Mouse (Mus musculus) midbrain, embryonic 13.5 days (tissue): ENCODE measurements at regions not wholly inside any gene's neighbourhood (a gene's known extent, or its start where the extent isn't known, plus 50 kb on each side); places are given as distances from the start of the nearest gene placed in this dataset.

Experiments
- ATAC-seq: fragments of 200-750 bp; cut with Nextera tagmentation; 2 replicates; pipeline ENCODE4 v1.8.0; 2017; ENCODE audit warnings: mild to moderate bottlenecking, moderate TSS enrichment, moderate library complexity
- H3K27ac ChIP-seq: fragments of 300-500 bp; sonication (generic); 2 replicates; pipeline ENCODE4 v1.5.1; 2015; ENCODE audit warnings: inconsistent platforms, mild to moderate bottlenecking, moderate library complexity
- H3K27me3 ChIP-seq: fragments of 300-500 bp; sonication (generic); 2 replicates; pipeline ENCODE4 v1.6.1; 2015; ENCODE audit warnings: mild to moderate bottlenecking, inconsistent platforms
- H3K36me3 ChIP-seq: fragments of 300-500 bp; sonication (generic); 2 replicates; pipeline ENCODE4 v1.6.1; 2015; ENCODE audit warnings: mild to moderate bottlenecking, inconsistent platforms
- H3K4me1 ChIP-seq: fragments of 300-500 bp; sonication (generic); replicated peaks from 2 replicates; pipeline ENCODE4 v1.6.1; 2015; ENCODE audit warnings: inconsistent platforms
- H3K4me2 ChIP-seq: fragments of 300-500 bp; sonication (generic); replicated peaks from 2 replicates; pipeline ENCODE4 v1.6.1; 2015; ENCODE audit warnings: moderate library complexity, mild to moderate bottlenecking, inconsistent platforms
- H3K4me3 ChIP-seq: fragments of 300-500 bp; sonication (generic); replicated peaks from 2 replicates; pipeline ENCODE4 v1.5.1; 2015; ENCODE audit warnings: mild to moderate bottlenecking, inconsistent platforms
- H3K9ac ChIP-seq: fragments of 300-500 bp; sonication (generic); replicated peaks from 2 replicates; pipeline ENCODE4 v1.6.1; 2015; ENCODE audit warnings: mild to moderate bottlenecking, inconsistent platforms
- H3K9me3 ChIP-seq: fragments of 300-500 bp; sonication (generic); 2 replicates; pipeline ENCODE4 v1.6.1; 2016; ENCODE audit warnings: mild to moderate bottlenecking, inconsistent platforms
- WGBS: fragments of 180-500 bp; shearing (Covaris S2); methylation state at CpG from one replicate; pipeline ENCODE4 v1.1.7; 2015; 5-methylcytosine and 5-hydroxymethylcytosine counted together

GRCm38 (mm10) chr6:52417439-52418124, 104.3 kb downstream of the Evx1 start:
- ATAC-seq: no peak
- Histone ChIP-seq H3K4me3 (no peak overlapping the region), H3K9me3 (no peaks in the 10 kb centered on the region), H3K27ac (no peak overlapping the region), H3K9ac (no peak overlapping the region), H3K4me1 (peaks cover 11% of the 10 kb centered on the region; the same call in 1 of the 2 replicates), H3K27me3 (no peaks in the 10 kb centered on the region), H3K4me2 (no peak overlapping the region), H3K36me3 (no peaks in the 10 kb centered on the region)
- 70% methylated on average over 10 of the region's 10 CpGs for WGBS

GRCm38 (mm10) chr6:52418451-52419170, 105.3 kb downstream of the Evx1 start:
- WGBS: 44% methylated on average over 12 of the region's 12 CpGs
- peaks cover 11% of the 10 kb centered on the region; the same call in 1 of the 2 replicates for H3K4me1 ChIP-seq
- ATAC-seq: no peak
- no peak overlapping the region for H3K9ac ChIP-seq
- no peak overlapping the region for H3K27ac ChIP-seq
- no peaks in the 10 kb centered on the region for H3K36me3 ChIP-seq
- H3K4me2 ChIP-seq: no peak overlapping the region
- H3K9me3 ChIP-seq: no peaks in the 10 kb centered on the region
- no peak overlapping the region for H3K4me3 ChIP-seq
- H3K27me3 ChIP-seq: no peaks in the 10 kb centered on the region

GRCm38 (mm10) chr6:52420276-52420970, 107.1 kb downstream of the Evx1 start:
- 86% methylated on average over 7 of the region's 7 CpGs for WGBS
- H3K4me3 ChIP-seq: no peak overlapping the region
- peaks cover 11% of the 10 kb centered on the region; the same call in 1 of the 2 replicates for H3K4me1 ChIP-seq
- no peak overlapping the region for H3K4me2 ChIP-seq
- H3K36me3 ChIP-seq: no peaks in the 10 kb centered on the region
- H3K9me3 ChIP-seq: no peaks in the 10 kb centered on the region
- no peak overlapping the region for H3K9ac ChIP-seq
- no peak overlapping the region for H3K27ac ChIP-seq
- no peak for ATAC-seq
- H3K27me3 ChIP-seq: no peaks in the 10 kb centered on the region

GRCm38 (mm10) chr6:52421771-52422170, 108.5 kb downstream of the Evx1 start:
- H3K4me1 ChIP-seq: peaks cover 11% of the 10 kb centered on the region; the same call in 1 of the 2 replicates
- 87% methylated on average over 6 of the region's 6 CpGs for WGBS
- no peak overlapping the region for H3K4me3 ChIP-seq
- no peaks in the 10 kb centered on the region for H3K9me3 ChIP-seq
- H3K27ac ChIP-seq: no peak overlapping the region
- no peaks in the 10 kb centered on the region for H3K27me3 ChIP-seq
- no peak for ATAC-seq
- no peak overlapping the region for H3K4me2 ChIP-seq
- H3K36me3 ChIP-seq: no peaks in the 10 kb centered on the region
- H3K9ac ChIP-seq: no peak overlapping the region

- Histone ChIP-seq H3K4me3 (no peak overlapping the region), H3K36me3 (no peaks in the 10 kb centered on the region), H3K4me1 (peaks cover 7% of the 10 kb centered on the region; the same call in 1 of the 2 replicates), H3K4me2 (no peak overlapping the region), H3K27ac (no peak overlapping the region), H3K9ac (no peak overlapping the region), H3K9me3 (no peaks in the 10 kb centered on the region), H3K27me3 (no peaks in the 10 kb centered on the region)
- ATAC-seq: no peak
- WGBS: 83% methylated on average over 10 of the region's 10 CpGs
These were observed 109.4 kb downstream of the Evx1 start for GRCm38 (mm10) chr6:52422686-52423085.

GRCm38 (mm10) chr6:52423581-52424107, 110.3 kb downstream of the Evx1 start:
- WGBS: 84% methylated on average over 7 of the region's 7 CpGs

GRCm38 (mm10) chr6:52424440-52424839, 111.1 kb downstream of the Evx1 start:
- WGBS: 91% methylated on average over 5 of the region's 5 CpGs
- H3K4me2 ChIP-seq: no peak overlapping the region
- ATAC-seq: no peak

More at GRCm38 (mm10) chr6:52423581-52424107, 110.3 kb downstream of the Evx1 start:
- Histone ChIP-seq H3K36me3 (no peaks in the 10 kb centered on the region), H3K27ac (no peak overlapping the region), H3K4me2 (no peak overlapping the region), H3K9ac (no peak overlapping the region), H3K4me1 (no peaks in the 10 kb centered on the region), H3K27me3 (no peaks in the 10 kb centered on the region), H3K4me3 (no peak overlapping the region), H3K9me3 (no peaks in the 10 kb centered on the region)
- no peak for ATAC-seq

GRCm38 (mm10) chr6:52425082-52425481, 111.8 kb downstream of the Evx1 start:
- H3K9ac ChIP-seq: no peak overlapping the region
- no peaks in the 10 kb centered on the region for H3K9me3 ChIP-seq
- H3K27ac ChIP-seq: no peak overlapping the region
- H3K36me3 ChIP-seq: no peaks in the 10 kb centered on the region
- no peaks in the 10 kb centered on the region for H3K27me3 ChIP-seq
- no peak overlapping the region for H3K4me3 ChIP-seq
- no peak overlapping the region for H3K4me2 ChIP-seq
- WGBS: 97% methylated on average over 4 of the region's 4 CpGs
- no peak for ATAC-seq
- H3K4me1 ChIP-seq: no peaks in the 10 kb centered on the region

More at GRCm38 (mm10) chr6:52424440-52424839, 111.1 kb downstream of the Evx1 start:
- H3K9ac ChIP-seq: no peak overlapping the region
- H3K9me3 ChIP-seq: no peaks in the 10 kb centered on the region
- H3K4me1 ChIP-seq: no peaks in the 10 kb centered on the region
- H3K36me3 ChIP-seq: no peaks in the 10 kb centered on the region
- no peak overlapping the region for H3K27ac ChIP-seq
- H3K4me3 ChIP-seq: no peak overlapping the region
- no peaks in the 10 kb centered on the region for H3K27me3 ChIP-seq

- WGBS: 90% methylated on average over 11 of the region's 11 CpGs
- Histone ChIP-seq H3K27me3 (no peaks in the 10 kb centered on the region), H3K4me2 (no peak overlapping the region), H3K4me1 (no peaks in the 10 kb centered on the region), H3K4me3 (no peak overlapping the region), H3K9me3 (no peaks in the 10 kb centered on the region), H3K27ac (no peak overlapping the region), H3K9ac (no peak overlapping the region), H3K36me3 (no peaks in the 10 kb centered on the region)
- ATAC-seq: no peak
These were observed 115.3 kb downstream of the Evx1 start for GRCm38 (mm10) chr6:52428489-52429203.

GRCm38 (mm10) chr6:52429204-52429552, 115.9 kb downstream of the Evx1 start:
- ATAC-seq: no peak
- Histone ChIP-seq H3K9me3 (no peaks in the 10 kb centered on the region), H3K27me3 (no peaks in the 10 kb centered on the region), H3K4me3 (no peak overlapping the region), H3K4me2 (no peak overlapping the region), H3K27ac (no peak overlapping the region), H3K4me1 (no peaks in the 10 kb centered on the region), H3K9ac (no peak overlapping the region), H3K36me3 (no peaks in the 10 kb centered on the region)
- WGBS: 85% methylated on average over 5 of the region's 5 CpGs

- H3K4me1 ChIP-seq: no peaks in the 10 kb centered on the region
These were observed 119.9 kb downstream of the Evx1 start for GRCm38 (mm10) chr6:52433234-52433633.

More at GRCm38 (mm10) chr6:52433234-52433633, 119.9 kb downstream of the Evx1 start:
- Histone ChIP-seq H3K36me3 (no peaks in the 10 kb centered on the region), H3K27me3 (no peaks in the 10 kb centered on the region), H3K27ac (no peak overlapping the region), H3K4me3 (no peak overlapping the region), H3K9me3 (no peaks in the 10 kb centered on the region), H3K4me2 (no peak overlapping the region), H3K9ac (no peak overlapping the region)
- ATAC-seq: no peak
- 83% methylated on average over 2 of the region's 2 CpGs for WGBS
